Mouse (Mus musculus): ENCODE data around the gene Cltb.

Gene Cltb

GRCm38 (mm10) chr13:54596870-54597269 is 14.3 kb downstream of the Cltb start:
- no peak for DNase-seq (ENCODE audit: extremely low read depth, insufficient read length, low spot score)

DNA sequence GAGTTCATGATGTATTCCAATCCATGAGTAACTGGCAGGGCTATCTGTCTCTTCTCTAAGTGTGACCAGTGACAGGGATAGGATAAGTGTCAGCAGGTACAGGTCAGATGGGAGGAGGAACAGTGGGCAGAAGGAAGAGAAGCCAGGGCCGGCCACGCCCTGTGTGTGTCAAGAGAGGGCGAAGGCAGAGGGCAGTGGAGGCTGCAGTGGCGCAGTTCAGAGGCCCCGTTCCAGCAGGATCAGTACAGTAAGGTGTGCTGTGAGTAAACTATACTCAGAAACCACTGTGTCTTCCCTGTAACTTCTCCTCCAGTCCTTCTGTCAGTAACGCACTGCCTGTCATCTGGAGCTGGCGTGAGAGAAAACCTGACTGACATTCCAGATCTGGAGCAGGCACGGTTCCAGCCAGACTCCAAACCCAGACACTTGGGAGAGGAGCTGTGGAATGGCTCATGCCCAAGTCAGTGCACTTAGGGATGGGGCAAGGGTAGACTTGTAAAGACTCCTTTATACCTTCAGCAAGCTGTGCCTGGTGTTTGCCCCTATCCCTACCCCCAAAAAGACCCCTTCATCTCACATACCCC is 14.9 kb downstream of the Cltb start:
- no peak for DNase-seq (ENCODE audit: extremely low read depth, insufficient read length, low spot score)

GRCm38 (mm10) chr13:54593617-54594016 is 17.5 kb downstream of the Cltb start:
- DNase-seq (ENCODE audit: extremely low read depth, insufficient read length, low spot score) = no peak

DNA sequence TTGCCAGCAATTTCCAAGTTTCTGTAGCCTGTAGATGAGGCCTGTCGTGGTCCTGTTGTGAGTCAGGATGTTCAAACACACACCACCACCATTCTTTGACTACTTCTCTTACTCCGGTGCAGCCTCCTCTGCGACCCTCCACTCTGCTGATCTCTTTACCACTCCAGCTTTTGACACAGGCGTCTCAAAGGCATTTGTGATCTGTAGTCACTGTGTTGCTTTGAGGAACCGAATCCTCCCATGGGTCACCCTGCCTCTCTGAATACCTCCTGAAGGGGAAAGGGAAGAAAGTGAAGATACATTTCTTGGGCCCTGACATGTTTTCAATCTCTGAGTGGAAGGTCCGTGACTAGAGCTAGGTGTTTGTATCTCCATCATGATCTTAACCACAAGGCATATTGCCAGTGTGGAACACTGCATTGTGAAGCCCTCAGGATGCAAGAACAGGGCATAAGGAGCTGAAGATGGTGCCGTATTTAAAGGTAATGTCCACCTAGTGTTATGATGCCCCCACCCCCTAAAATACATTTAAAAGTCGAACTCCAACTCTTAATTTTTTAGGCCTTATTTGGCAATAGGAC is 19.3 kb downstream of the Cltb start:
- DNase-seq (ENCODE audit: extremely low read depth, insufficient read length, low spot score) = no peak

- peak; percentile 90 for DNase-seq (ENCODE audit: extremely low read depth, insufficient read length, low spot score)
Observed at GRCm38 (mm10) chr13:54589996-54590951, 20.9 kb downstream of the Cltb start, which contains the start of the genes Nop16 and Higd2a. Gene Nop16, minus strand, starts transcription at chr13:54590090. Gene Higd2a, plus strand, starts transcription at chr13:54590207.

DNA sequence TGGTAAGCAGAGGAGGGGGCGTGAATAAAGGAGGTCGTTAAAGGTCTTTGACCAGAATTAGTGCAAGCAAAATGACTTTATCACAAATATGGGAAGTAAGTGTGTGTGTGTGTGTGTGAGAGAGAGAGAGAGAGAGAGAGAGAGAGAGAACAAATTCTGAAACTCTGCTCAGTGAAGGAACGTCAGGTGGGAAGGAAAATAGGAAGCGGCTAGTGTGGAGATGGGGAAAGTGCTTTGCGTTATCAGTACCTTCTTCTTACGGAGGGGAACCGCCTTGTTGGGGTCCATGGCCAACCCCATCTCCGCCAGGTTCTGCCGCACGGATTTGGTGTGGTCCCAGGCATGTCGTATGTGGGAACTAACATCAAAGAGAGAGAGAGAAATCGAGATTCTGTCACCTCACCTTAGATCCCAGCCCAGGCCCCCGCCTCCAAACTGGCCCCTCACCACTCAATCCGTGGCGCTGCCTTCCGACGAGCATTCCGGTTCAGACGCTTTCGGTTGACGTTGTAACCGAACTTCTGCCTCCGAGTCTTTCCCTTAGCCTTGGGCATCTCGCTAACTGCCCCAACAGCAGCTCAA is 21.6 kb downstream of the Cltb start:
- DNase-seq (ENCODE audit: extremely low read depth, insufficient read length, low spot score) = no peak

- DNase-seq (ENCODE audit: extremely low read depth, insufficient read length, low spot score) = no peak
Observed at GRCm38 (mm10) chr13:54585831-54586230, 25.3 kb downstream of the Cltb start.

DNA sequence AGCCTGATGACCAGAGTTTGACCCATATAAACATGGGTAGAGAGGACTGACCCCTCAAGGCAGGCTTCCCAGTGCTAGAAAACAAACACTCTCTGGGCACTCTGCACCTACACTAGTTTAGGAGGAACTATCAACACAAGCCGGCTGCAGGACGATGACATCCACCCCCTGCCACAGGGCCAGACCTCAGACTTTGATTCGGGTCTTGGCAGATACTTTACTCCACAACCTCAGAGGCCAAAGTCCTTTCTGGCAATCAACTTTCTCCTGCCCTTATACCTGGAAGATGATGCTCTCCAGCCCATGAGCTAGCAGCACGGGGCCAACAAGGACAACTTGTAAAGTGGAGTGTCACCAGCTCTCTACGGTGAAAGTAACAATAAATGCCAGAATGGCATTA is 28.3 kb downstream of the Cltb start:
- DNase-seq (ENCODE audit: extremely low read depth, insufficient read length, low spot score) = no peak

DNA sequence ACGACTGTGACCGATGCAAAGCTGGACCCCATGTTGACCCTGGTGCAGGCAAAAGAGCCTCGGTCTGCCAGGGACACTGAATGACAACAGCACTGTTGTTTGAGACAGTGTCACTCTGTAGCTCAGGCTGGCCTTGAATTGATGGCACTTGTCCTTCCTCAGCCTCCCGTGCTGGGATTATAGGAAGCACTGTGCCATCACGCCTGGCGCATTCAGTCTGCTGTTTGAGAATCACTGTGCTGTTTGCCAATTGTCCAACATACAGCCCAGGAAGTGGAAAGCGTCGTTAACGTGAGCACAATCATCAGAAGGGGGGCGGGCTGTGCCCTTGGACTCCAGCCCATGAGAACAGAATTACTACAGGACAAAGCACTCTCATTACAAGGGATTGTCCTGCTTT is 29.0 kb downstream of the Cltb start:
- no peak for DNase-seq (ENCODE audit: extremely low read depth, insufficient read length, low spot score)

- DNase-seq (ENCODE audit: extremely low read depth, insufficient read length, low spot score) = no peak
Observed at GRCm38 (mm10) chr13:54581385-54581784, 29.8 kb downstream of the Cltb start.

DNA sequence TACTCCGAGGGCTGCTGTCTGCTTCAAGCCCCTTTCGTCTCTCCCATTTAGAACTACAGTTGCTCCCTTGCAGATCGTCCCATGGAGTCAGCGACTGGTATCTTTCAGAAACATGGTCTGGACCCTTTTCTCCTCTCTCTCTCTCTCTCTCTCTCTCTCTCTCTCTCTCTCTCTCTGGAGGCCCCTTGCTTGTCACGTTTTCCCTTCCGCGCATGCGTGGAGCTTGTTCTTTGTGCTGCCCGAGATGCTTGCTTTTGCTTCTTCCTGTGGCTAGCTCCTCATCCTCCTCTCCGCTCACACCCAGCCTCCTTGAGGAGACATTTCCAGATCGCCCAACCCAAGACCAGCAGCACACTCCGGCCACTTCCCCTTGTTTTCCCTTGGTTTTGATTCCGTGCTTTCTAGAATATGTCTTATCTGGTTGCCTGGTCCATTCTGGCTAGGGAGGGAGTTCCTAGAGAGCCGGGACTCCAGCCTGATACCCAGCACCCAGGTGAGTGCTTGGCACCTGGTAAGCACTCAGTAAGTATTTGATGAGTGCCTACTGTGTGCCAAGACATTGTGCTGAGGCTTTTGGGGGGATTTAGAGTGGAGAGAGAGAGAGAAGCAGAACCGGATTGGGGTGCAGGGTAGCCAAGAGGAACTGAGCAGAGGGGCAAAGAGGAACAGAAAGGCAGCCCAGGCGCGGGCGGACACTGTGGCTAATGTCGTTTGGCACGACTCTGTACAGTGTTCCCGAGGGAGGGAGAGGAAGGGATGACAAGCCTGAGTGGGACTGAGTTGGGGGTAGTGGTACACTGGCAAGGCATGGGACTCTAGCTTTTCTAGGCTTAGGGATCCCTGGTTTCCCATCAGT is 33.3 kb downstream of the Cltb start:
- DNase-seq (ENCODE audit: extremely low read depth, insufficient read length, low spot score) = no peak

GRCm38 (mm10) chr13:54575489-54575888 is 35.7 kb downstream of the Cltb start:
- no peak for DNase-seq (ENCODE audit: extremely low read depth, insufficient read length, low spot score)

GRCm38 (mm10) chr13:54574854-54575481 is 36.2 kb downstream of the Cltb start, which contains the start of gene Arl10:
Gene Arl10, plus strand, starts transcription at chr13:54575015.
- peak; percentile 86 for DNase-seq (ENCODE audit: extremely low read depth, insufficient read length, low spot score)

DNA sequence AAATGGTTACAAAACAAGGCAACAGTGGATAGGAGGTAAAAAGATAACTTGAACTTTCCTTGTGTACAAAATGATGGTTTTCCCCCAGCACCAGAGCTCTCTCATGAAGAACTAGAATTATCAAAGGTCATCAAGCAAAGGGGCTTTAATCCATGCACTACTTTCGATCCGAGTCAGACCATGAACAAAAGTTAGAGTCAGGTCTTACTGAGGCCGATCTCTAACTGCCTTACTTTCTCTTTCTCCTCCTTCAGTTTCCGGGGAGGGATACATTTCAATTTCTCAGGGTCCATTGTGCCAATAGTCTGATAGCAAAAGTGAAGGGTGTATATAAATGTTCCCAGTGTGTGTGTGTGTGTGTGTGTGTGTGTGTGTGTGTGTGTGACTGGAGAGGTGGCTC is 38.5 kb downstream of the Cltb start:
- no peak for DNase-seq (ENCODE audit: extremely low read depth, insufficient read length, low spot score)

DNA sequence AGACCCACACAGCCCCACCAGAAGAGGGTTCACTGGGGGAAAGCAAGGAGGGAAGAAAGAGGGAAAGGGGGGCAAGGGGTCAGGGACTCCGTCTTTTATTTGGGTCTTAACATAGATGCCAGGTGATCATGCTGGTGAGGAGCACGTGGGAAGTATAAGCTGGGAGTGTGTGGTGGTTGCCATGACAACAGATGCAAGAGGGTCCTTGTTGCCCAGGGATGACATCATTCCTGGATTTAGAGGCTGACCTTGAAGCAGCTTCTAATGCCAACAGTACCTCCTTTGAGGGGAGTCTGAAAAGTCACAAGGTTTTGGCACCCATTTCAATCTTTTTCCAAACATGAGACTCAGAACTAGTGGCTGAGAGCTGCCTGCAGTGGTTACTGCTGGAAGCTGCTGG is 39.5 kb downstream of the Cltb start:
- DNase-seq (ENCODE audit: extremely low read depth, insufficient read length, low spot score) = no peak

GRCm38 (mm10) chr13:54570736-54571135 is 40.4 kb downstream of the Cltb start:
- DNase-seq (ENCODE audit: extremely low read depth, insufficient read length, low spot score) = no peak

GRCm38 (mm10) chr13:54569282-54569681 is 41.9 kb downstream of the Cltb start:
- DNase-seq (ENCODE audit: extremely low read depth, insufficient read length, low spot score) = no peak

GRCm38 (mm10) chr13:54568380-54568779 is 42.8 kb downstream of the Cltb start:
- no peak for DNase-seq (ENCODE audit: extremely low read depth, insufficient read length, low spot score)

GRCm38 (mm10) chr13:54565594-54566345 is 45.4 kb downstream of the Cltb start:
- no peak for DNase-seq (ENCODE audit: extremely low read depth, insufficient read length, low spot score)
